Mouse (Mus musculus): ENCODE results near the gene Atad1. TPM values are rescaled to one million over a fixed set of nuclear protein-coding genes. Genes with fewer than 3 reads are reported as not detected.

Atad1 gene
- total and polyA plus RNA-seq, 2 experiments from 2014 or later = 61.5 to 107 TPM

- H3K4me3 ChIP-seq (ENCODE audit: low read depth, low read length) = peak overlapping the region; percentile 95
- H3K4me1 ChIP-seq (ENCODE audit: control insufficient read depth, insufficient read depth) = peaks cover 12% of the 10 kb centered on the region; the same call in 1 of the 2 replicates
- peak overlapping the region; percentile 78 for H3K4me2 ChIP-seq (ENCODE audit: low read depth, low read length)
- H3K36me3 ChIP-seq (replicated peaks; ENCODE audit: control insufficient read depth, insufficient read depth, low read length) = no peaks in the 10 kb centered on the region
- no peaks in the 10 kb centered on the region for H3K27me3 ChIP-seq (ENCODE audit: control insufficient read depth, insufficient read depth, low read length)
- DNase-seq (ENCODE audit: low spot score) (peak; percentile 78), ATAC-seq (ENCODE audit: insufficient read depth, low read depth) (peak; percentile 84)
- peak overlapping the region; percentile 81 for H3K9ac ChIP-seq (replicated peaks; ENCODE audit: low read depth, low read length)
- WGBS = under 1% methylated on average over 11 of the region's 11 CpGs
- peak overlapping the region; percentile 94 for H3K27ac ChIP-seq (ENCODE audit: low read depth)
- TF ChIP-seq EP300 (IDR thresholded peaks at IDR 0.05; ENCODE audit: low read depth) = no peak
- TF ChIP-seq CTCF (IDR thresholded peaks at IDR 0.05; ENCODE audit: low read depth) = 0 out of 2 replicates have a peak, but pooled peaks have one; percentile 12
- no peaks in the 10 kb centered on the region for H3K9me3 ChIP-seq (replicated peaks; ENCODE audit: control insufficient read depth, low read length)
These were observed 27.0 kb downstream of the Atad1 start for GRCm38 (mm10) chr19:32712588-32713042.

DNA sequence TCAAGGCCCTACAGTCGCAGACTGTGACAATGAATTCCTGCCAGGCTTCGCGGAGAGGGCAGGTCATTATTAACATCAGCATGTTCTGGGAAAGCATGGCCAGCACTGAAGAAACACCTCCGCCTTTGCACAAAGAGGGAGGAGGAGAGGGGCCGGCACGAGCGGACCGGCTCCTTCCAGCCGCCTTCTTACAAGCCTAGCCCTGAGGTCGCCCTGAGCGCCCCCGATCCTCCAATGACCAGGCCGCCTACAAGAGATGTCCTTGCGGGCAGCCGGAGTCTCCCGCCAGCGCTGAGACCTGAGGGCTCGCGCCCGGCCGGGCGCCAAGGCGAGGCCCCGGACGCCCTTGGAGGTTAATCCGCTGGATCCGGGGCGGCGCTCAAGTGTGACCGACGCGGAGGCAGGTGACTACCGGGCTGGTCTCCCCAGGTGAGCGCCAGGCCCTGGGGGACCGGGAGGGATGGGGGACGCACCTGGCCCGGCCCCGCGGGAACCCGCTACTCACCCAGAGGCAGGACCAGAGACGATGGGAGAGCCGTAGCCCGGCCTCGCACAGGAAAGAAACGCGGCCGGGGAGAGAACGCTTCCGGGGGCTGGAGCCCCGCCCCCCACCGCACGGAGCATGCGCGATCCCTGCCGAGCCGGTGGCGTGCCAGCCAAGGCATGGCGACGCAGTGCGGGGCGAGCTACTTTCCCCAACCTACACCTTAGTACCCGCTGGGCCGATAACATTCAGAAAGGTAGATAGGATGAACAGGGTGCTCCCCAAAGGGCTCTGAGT, 27.6 kb downstream of the Atad1 start:
- Histone ChIP-seq H3K4me3 (ENCODE audit: low read depth, low read length) (peak overlapping the region; percentile 95), H3K27me3 (ENCODE audit: control insufficient read depth, insufficient read depth, low read length) (no peaks in the 10 kb centered on the region), H3K36me3 (replicated peaks; ENCODE audit: control insufficient read depth, insufficient read depth, low read length) (no peaks in the 10 kb centered on the region), H3K27ac (ENCODE audit: low read depth) (peak overlapping the region; percentile 94), H3K4me2 (ENCODE audit: low read depth, low read length) (peak overlapping the region; percentile 78), H3K4me1 (ENCODE audit: control insufficient read depth, insufficient read depth) (peaks cover 12% of the 10 kb centered on the region; the same call in 1 of the 2 replicates), H3K9ac (replicated peaks; ENCODE audit: low read depth, low read length) (peak overlapping the region; percentile 81), H3K9me3 (replicated peaks; ENCODE audit: control insufficient read depth, low read length) (no peaks in the 10 kb centered on the region)
- ATAC-seq (ENCODE audit: insufficient read depth, low read depth) (peak; percentile 95), DNase-seq (ENCODE audit: low spot score) (peak; percentile 75)
- TF ChIP-seq EP300 (IDR thresholded peaks at IDR 0.05; ENCODE audit: low read depth) (no peak), CTCF (IDR thresholded peaks at IDR 0.05; ENCODE audit: low read depth) (no peak)
- under 1% methylated on average over 63 of the region's 63 CpGs for WGBS

- H3K4me1 ChIP-seq (ENCODE audit: control insufficient read depth, insufficient read depth) = peaks cover 12% of the 10 kb centered on the region; the same call in 1 of the 2 replicates
- TF ChIP-seq EP300 (IDR thresholded peaks at IDR 0.05; ENCODE audit: low read depth) (no peak), CTCF (IDR thresholded peaks at IDR 0.05; ENCODE audit: low read depth) (peak; percentile 36; the same call in 1 of the 2 replicates)
- 62% methylated on average over 3 of the region's 3 CpGs for WGBS
- DNase-seq (ENCODE audit: low spot score) = peak; percentile 15
- H3K27me3 ChIP-seq (ENCODE audit: control insufficient read depth, insufficient read depth, low read length) = no peaks in the 10 kb centered on the region
- no peak overlapping the region for H3K27ac ChIP-seq (ENCODE audit: low read depth)
- H3K36me3 ChIP-seq (replicated peaks; ENCODE audit: control insufficient read depth, insufficient read depth, low read length) = peaks cover 16% of the 10 kb centered on the region; the same call in 1 of the 2 replicates
- no peak for ATAC-seq (ENCODE audit: insufficient read depth, low read depth)
- no peak overlapping the region for H3K9ac ChIP-seq (replicated peaks; ENCODE audit: low read depth, low read length)
- no peak overlapping the region for H3K4me2 ChIP-seq (ENCODE audit: low read depth, low read length)
- H3K9me3 ChIP-seq (replicated peaks; ENCODE audit: control insufficient read depth, low read length) = no peaks in the 10 kb centered on the region
- H3K4me3 ChIP-seq (ENCODE audit: low read depth, low read length) = no peak overlapping the region
These were observed 29.3 kb downstream of the Atad1 start for GRCm38 (mm10) chr19:32710288-32710687.

DNA sequence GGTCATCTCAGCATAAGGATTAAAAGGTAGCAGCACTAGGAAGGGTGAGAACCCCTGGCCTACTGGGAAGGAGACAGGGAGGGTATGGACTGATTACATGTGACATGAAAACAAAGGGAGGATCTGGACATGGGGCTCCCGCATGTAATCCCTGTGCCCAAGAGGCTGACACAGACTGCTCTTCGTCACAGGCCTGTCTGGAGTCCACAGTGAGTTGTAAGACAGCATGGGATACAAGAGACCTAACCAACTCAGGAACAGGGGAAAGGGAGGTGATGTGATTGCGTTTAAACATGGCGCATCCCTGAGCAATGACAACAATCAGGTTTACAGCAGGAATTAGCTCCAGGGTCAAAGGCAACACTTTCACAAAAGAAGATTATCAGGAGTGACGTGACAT, 30.6 kb downstream of the Atad1 start:
- Histone ChIP-seq H3K4me3 (ENCODE audit: low read depth, low read length) (no peak overlapping the region), H3K27ac (ENCODE audit: low read depth) (no peak overlapping the region), H3K9me3 (replicated peaks; ENCODE audit: control insufficient read depth, low read length) (no peaks in the 10 kb centered on the region), H3K27me3 (ENCODE audit: control insufficient read depth, insufficient read depth, low read length) (no peaks in the 10 kb centered on the region), H3K4me2 (ENCODE audit: low read depth, low read length) (no peak overlapping the region), H3K9ac (replicated peaks; ENCODE audit: low read depth, low read length) (no peak overlapping the region), H3K36me3 (replicated peaks; ENCODE audit: control insufficient read depth, insufficient read depth, low read length) (peaks cover 27% of the 10 kb centered on the region; the same call in 1 of the 2 replicates), H3K4me1 (ENCODE audit: control insufficient read depth, insufficient read depth) (peaks cover 12% of the 10 kb centered on the region; the same call in 1 of the 2 replicates)
- ATAC-seq (ENCODE audit: insufficient read depth, low read depth) (no peak), DNase-seq (ENCODE audit: low spot score) (no peak)
- TF ChIP-seq EP300 (IDR thresholded peaks at IDR 0.05; ENCODE audit: low read depth) (no peak), CTCF (IDR thresholded peaks at IDR 0.05; ENCODE audit: low read depth) (no peak)
- 85% methylated on average over 5 of the region's 5 CpGs for WGBS

DNA sequence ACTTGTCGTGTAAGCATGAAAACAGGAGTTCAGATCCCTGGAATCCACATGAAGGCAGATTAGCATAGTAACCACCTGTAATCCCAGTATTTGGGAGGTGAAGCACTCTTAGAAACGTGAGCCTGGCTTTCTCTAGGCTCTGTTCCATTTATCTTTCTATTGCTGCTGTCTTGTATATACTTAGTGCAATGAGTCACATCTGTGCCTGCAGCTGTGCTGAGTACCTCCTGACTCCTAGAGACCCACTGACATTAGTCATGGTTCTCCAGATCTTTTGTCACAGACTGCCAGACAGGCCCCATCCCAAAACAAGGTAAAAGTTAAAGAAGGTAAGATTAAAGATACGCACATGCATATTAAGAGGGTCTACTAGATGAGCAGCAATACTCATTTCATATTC, 37.4 kb downstream of the Atad1 start:
- no peaks in the 10 kb centered on the region for H3K4me1 ChIP-seq (ENCODE audit: control insufficient read depth, insufficient read depth)
- WGBS = 75% methylated on average over 3 of the region's 3 CpGs
- ATAC-seq (ENCODE audit: insufficient read depth, low read depth) (no peak), DNase-seq (ENCODE audit: low spot score) (no peak)
- peaks cover 64% of the 10 kb centered on the region for H3K36me3 ChIP-seq (replicated peaks; ENCODE audit: control insufficient read depth, insufficient read depth, low read length)
- H3K4me2 ChIP-seq (ENCODE audit: low read depth, low read length) = no peak overlapping the region
- TF ChIP-seq CTCF (IDR thresholded peaks at IDR 0.05; ENCODE audit: low read depth) = no peak
- no peak for TF ChIP-seq EP300 (IDR thresholded peaks at IDR 0.05; ENCODE audit: low read depth)
- no peak overlapping the region for H3K9ac ChIP-seq (replicated peaks; ENCODE audit: low read depth, low read length)
- H3K27me3 ChIP-seq (ENCODE audit: control insufficient read depth, insufficient read depth, low read length) = no peaks in the 10 kb centered on the region
- H3K4me3 ChIP-seq (ENCODE audit: low read depth, low read length) = no peak overlapping the region
- no peaks in the 10 kb centered on the region for H3K9me3 ChIP-seq (replicated peaks; ENCODE audit: control insufficient read depth, low read length)
- H3K27ac ChIP-seq (ENCODE audit: low read depth) = no peak overlapping the region
